Mouse (Mus musculus): ENCODE measurements around the gene Kcnb1.
"Not testable (repeated sequence)": the region's sequence is repeated elsewhere in the genome, so short reads cannot be mapped to it uniquely, and the experiment has no call there.

Gene Kcnb1

GRCm38 (mm10) chr2:167204686-167205085 lies 14.7 kb upstream of the Kcnb1 start:
- not testable (repeated sequence) for DNase-seq (ENCODE audit: low spot score)

DNA sequence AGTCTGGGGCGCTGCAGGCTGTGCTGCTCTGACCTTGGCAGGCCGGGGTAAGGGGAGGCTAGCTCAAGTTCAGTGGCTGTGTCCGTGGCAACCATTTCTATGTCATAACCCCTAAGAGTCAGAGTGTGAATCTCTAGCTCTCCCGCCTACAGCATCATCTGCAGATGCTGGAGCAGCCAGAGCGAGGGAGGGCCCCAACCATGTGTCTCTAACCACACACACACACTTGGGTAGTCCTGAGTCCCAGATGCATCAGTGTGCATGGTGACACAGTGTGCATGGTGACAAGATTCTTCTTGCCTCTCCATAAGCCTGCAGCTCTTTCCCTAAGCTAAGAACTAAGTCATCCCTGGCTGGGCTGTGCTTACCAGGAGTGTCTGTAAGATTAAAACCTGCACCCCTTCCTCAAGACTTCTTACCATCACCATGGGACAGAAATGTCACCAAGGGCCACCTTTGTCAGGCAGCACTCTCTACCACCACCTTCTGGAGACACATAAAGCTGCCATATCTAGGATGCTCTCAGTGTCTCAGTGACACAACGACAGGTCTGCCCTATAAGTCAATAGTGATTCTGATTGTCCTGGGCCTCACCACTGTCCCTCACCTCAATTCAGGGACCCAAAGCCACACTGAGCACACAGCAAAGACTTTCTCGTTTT lies 13.7 kb upstream of the Kcnb1 start:
- no peak for DNase-seq (ENCODE audit: low spot score)

DNA sequence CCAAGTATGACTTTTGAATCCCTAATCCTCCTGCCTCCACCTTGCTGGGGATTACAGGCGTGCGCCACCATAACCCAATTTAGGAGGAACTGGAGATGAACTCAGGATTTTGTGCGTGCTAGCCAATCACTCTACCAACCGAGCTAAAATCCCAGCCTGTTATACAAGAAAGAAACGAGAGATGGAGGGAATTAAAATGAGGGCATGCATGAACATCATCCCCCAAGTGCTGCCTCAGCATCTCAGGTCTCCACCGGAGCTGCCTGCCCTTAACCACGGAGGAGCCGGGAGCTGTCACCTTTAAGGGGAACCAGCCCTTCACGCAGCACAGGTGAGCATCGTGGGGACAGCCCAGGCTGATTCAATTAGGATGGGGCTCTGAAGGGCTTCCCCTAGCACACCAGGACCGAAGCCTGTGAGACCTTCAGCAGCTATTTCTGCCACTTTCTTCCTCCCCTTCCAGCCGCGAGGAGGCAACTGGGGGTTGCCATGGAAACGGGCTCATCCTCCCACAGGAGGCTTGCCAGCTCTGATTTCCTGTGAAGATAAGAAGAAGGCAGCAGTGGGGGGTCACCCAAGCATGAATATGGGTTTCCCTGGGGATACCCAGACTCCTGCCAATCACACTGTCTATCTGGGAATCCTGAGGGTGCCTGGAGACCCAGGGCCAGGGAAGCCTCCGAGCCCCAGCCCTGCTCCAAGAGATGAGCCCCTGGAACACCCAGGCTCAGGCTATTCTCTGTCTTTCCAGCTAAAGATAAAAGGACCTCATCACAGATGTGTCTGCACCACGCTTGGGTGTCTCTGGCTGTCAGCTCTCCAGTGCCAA lies 11.7 kb upstream of the Kcnb1 start:
- DNase-seq (ENCODE audit: low spot score), result peak; percentile 55

- DNase-seq (ENCODE audit: low spot score), result peak; percentile 32
Measured at GRCm38 (mm10) chr2:167198660-167199427, 8.9 kb upstream of the Kcnb1 start.

DNA sequence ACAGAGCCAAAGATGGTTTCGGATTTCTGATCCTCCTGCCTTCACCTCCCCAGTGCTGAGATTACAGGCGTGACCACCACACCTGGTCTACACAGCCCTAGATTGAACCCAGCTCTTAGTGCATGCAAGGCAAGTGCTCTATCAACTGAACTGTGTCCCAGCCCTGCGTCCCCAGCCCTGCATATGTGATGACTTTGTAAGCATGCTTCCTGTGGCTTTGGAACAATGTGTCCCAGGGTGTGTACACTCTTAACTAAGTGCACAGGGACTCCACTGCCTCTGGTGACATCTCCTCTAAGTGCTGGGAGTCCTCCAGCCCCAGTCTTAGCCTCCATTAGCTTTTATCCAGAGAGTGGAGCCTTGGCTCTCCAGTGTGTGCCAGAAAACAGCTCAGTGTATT lies 3.4 kb upstream of the Kcnb1 start:
- DNase-seq (ENCODE audit: low spot score), result no peak

GRCm38 (mm10) chr2:167189291-167190075 lies 472 bp downstream of the Kcnb1 start:
- peak; percentile 49 for DNase-seq (ENCODE audit: low spot score)

- peak; percentile 72 for DNase-seq (ENCODE audit: low spot score)
Measured at GRCm38 (mm10) chr2:167188315-167189207, 1.4 kb downstream of the Kcnb1 start.

GRCm38 (mm10) chr2:167187119-167187518 lies 2.8 kb downstream of the Kcnb1 start:
- DNase-seq (ENCODE audit: low spot score), result no peak

DNA sequence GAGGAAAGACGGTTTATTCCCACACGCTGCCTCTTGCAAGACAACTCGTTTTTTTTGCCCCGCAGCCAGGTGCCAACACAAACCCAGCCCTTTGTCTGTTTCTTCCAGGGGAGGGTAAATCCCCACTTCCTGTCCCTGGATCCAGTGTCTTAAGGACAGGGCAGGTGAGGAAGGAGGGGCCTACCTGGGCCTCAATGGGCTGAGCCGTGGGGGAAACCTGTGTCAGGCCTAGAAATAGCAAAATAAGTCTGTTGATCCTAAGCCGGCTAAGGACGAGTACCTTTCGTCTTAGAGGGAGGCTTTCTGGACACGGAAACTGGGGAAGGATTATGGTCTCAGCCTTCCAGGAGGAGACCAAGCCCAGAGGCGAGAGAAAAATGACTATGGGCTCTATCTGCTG lies 3.4 kb downstream of the Kcnb1 start:
- no peak for DNase-seq (ENCODE audit: low spot score)

DNA sequence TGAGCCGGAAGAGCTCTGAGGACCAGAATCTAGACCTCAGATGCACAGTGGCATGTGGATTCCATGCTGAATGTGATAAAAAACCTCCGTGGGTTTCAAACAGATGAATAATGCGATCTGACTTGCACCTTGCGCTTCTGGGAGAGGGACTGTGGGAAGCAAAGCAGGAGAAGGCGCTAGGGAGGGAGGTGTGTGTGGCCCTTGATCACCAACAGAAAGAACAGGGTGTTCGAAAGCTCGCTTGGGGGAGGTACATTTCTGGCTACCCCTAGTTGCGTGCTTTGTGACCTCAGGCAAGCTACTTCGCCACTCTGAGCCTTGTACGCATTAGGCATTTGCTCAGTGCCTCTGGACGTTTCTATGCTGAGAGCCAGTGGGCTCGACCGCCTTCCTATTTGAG lies 4.0 kb downstream of the Kcnb1 start:
- DNase-seq (ENCODE audit: low spot score), result no peak

GRCm38 (mm10) chr2:167185432-167185831 lies 4.5 kb downstream of the Kcnb1 start:
- DNase-seq (ENCODE audit: low spot score), result no peak

DNA sequence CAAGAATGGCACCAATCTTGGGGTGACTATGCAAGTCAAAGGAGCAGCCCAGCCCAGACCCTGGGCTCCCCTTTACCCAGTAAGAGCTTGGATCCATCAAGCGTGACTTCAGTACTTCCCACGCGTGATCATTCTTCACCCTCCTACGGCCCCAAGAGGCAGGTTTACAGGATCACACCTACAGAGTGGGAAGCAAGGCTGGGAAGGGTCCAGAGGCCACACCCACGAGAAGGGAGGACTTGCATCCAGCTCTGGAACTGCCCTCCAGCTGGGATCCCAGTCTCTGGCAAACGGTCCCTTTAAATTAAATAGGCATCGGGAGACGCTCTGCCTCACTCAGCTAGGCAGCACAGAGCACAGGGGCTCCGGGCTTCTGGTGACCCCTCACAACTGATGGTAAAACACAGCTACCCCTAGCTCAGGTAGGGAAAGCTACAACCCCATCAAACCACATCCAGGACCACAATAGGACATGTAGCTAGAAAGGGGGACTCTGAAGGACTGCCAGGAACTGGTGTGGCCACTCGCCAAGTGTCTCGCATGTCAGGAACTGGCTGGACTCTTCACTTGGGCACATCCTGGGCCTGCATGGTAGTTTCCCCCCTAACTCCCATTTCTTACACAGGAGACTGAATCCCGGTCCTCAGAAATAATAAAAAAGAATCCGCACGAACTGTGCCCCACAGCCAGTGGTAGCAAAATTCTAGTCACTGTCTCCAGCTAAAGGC lies 8.1 kb downstream of the Kcnb1 start:
- no peak for DNase-seq (ENCODE audit: low spot score)

DNA sequence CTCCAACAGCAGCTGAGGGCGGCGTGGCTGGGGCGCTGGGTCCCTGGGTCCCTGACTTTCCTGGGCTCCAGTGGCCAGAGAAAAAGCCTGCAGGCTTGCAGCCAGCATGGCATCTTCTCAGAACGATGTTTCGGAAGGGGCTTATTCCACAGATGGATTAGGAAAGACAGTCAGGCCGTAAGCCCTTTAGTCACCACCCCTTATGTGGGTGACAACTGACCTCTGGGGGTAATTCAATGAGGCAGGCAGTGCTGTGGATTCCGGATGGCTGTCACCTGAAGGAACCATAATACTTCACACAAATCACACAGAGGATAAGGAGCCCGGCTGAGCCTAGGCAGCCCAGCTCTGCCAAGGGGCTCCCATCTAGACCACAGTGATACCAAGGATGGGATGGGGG lies 8.9 kb downstream of the Kcnb1 start:
- no peak for DNase-seq (ENCODE audit: low spot score)

- no peak for DNase-seq (ENCODE audit: low spot score)
Measured at GRCm38 (mm10) chr2:167179301-167179700, 10.7 kb downstream of the Kcnb1 start.

DNA sequence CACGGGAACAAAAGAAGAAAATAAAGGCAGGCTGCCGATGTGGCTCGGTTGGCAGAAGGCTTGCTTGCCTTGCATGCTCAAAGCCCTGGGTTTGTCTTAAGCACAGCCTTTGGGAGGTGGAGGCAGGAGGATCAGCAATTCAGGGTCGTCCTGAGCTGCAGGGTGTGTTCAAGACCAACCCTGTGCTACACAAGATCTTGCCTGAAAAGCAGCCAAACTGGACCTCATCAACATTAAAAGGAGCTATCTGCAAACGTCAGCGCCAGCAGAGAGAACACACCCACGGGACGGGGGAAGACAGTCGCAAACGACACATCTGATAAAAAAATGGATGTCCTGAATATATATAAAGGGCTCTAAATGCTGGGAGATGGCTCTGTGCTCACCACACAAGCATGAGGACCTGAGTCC lies 12.7 kb downstream of the Kcnb1 start:
- DNase-seq (ENCODE audit: low spot score), result no peak

- DNase-seq (ENCODE audit: low spot score), result no peak
Measured at GRCm38 (mm10) chr2:167175284-167175683, 14.7 kb downstream of the Kcnb1 start.

GRCm38 (mm10) chr2:167173051-167173875 lies 16.7 kb downstream of the Kcnb1 start:
- no peak for DNase-seq (ENCODE audit: low spot score)

GRCm38 (mm10) chr2:167167515-167168212 lies 22.3 kb downstream of the Kcnb1 start:
- no peak for DNase-seq (ENCODE audit: low spot score)

DNA sequence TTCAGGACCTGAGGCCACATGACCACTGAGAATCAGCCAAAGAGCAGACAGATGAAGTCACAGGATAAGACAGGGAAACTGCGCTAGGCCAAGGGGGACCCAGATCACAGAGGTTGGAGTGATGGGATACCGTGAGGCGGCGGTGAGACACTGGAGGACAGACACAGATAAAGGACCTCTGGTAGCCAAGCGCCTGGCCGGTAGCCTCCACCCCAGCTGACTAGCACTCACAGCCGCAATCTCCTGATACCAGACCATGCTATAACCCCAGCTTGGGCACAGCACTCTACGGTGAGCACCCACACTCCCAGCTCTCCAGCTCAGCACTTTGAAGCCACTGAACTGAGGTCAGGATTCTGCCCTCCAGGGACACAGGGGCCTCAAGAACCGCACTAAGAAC lies 26.4 kb downstream of the Kcnb1 start:
- DNase-seq (ENCODE audit: low spot score), result no peak
